Mouse (Mus musculus): Measurements from ENCODE around the gene Ptprs. TPM values are rescaled to one million over a fixed set of nuclear protein-coding genes. Genes with fewer than 3 reads are reported as not detected.

Gene Ptprs
- polyA plus RNA-seq, 1 experiment from 2014 or later = 15.7 TPM

- WGBS = 49% methylated on average over 7 of the region's 7 CpGs
- no peaks in the 10 kb centered on the region for H3K9me3 ChIP-seq (ENCODE audit: control insufficient read depth)
- no peak for TF ChIP-seq CTCF (IDR thresholded peaks at IDR 0.05; ENCODE audit: low read depth)
- no peak overlapping the region for H3K9ac ChIP-seq (ENCODE audit: low read depth, low read length)
- H3K27ac ChIP-seq (ENCODE audit: low read depth, low read length) = no peak overlapping the region
- H3K4me1 ChIP-seq (replicated peaks; ENCODE audit: control insufficient read depth, insufficient read depth, low read length) = no peaks in the 10 kb centered on the region
- H3K27me3 ChIP-seq (replicated peaks; ENCODE audit: control insufficient read depth, insufficient read depth, low read length) = no peaks in the 10 kb centered on the region
- no peak overlapping the region for H3K4me2 ChIP-seq (replicated peaks; ENCODE audit: low read depth)
- ATAC-seq = no peak
- H3K4me3 ChIP-seq (ENCODE audit: low read depth, low read length) = no peak overlapping the region
- H3K36me3 ChIP-seq (ENCODE audit: control insufficient read depth, insufficient read depth) = peaks cover 34% of the 10 kb centered on the region; the same call in 1 of the 2 replicates
Measured at GRCm38 (mm10) chr17:56365791-56366673, 110.3 kb downstream of the Ptprs start.

Small RNA genes within 50 kb of the gene (microRNA-seq; reads per million reads assigned to microRNA genes)
- not detected for gene Mir6977

Other genes starting within 250 kb of the Ptprs start
- gene Fem1a, start 219.7 kb downstream of the Ptprs start, polyA plus RNA-seq (2015; fragmentation: Nextera tagmentation; extraction: Ambion mirVana) = 7.0 and 8.0 TPM in 2 replicates
- gene Ticam1, start 199.7 kb downstream of the Ptprs start, polyA plus RNA-seq (2015; fragmentation: Nextera tagmentation; extraction: Ambion mirVana) = 15.8 and 16.0 TPM in 2 replicates
- gene Plin3, start 183.6 kb downstream of the Ptprs start, polyA plus RNA-seq (2015; fragmentation: Nextera tagmentation; extraction: Ambion mirVana) = 521 and 545 TPM in 2 replicates
- gene Arrdc5, start 176.2 kb downstream of the Ptprs start, polyA plus RNA-seq (2015; fragmentation: Nextera tagmentation; extraction: Ambion mirVana) = not detected in 2 replicates
- gene Uhrf1, start 173.2 kb downstream of the Ptprs start, polyA plus RNA-seq (2015; fragmentation: Nextera tagmentation; extraction: Ambion mirVana) = 22.5 and 23.5 TPM in 2 replicates
- gene Kdm4b, start 150.4 kb downstream of the Ptprs start, polyA plus RNA-seq (2015; fragmentation: Nextera tagmentation; extraction: Ambion mirVana) = 8.1 TPM in 2 replicates
- not detected in 2 replicates for gene Znrf4, start 35.9 kb upstream of the Ptprs start, polyA plus RNA-seq (2015; fragmentation: Nextera tagmentation; extraction: Ambion mirVana)
- not detected in 2 replicates for gene Gm20219, start 77.9 kb upstream of the Ptprs start, polyA plus RNA-seq (2015; fragmentation: Nextera tagmentation; extraction: Ambion mirVana)
- 22.3 and 31.3 TPM in 2 replicates for gene Safb2, start 108.1 kb upstream of the Ptprs start, polyA plus RNA-seq (2015; fragmentation: Nextera tagmentation; extraction: Ambion mirVana)
- 40.0 and 44.9 TPM in 2 replicates for gene Safb, start 108.3 kb upstream of the Ptprs start, polyA plus RNA-seq (2015; fragmentation: Nextera tagmentation; extraction: Ambion mirVana)
- gene 2410015M20Rik, start 133.3 kb upstream of the Ptprs start, polyA plus RNA-seq (2015; fragmentation: Nextera tagmentation; extraction: Ambion mirVana) = 358 and 361 TPM in 2 replicates
- 1,422 and 1,459 TPM in 2 replicates for gene Rpl36, start 136.9 kb upstream of the Ptprs start, polyA plus RNA-seq (2015; fragmentation: Nextera tagmentation; extraction: Ambion mirVana)
- 23.2 and 25.5 TPM in 2 replicates for gene Lonp1, start 150.4 kb upstream of the Ptprs start, polyA plus RNA-seq (2015; fragmentation: Nextera tagmentation; extraction: Ambion mirVana)
- 0.65 and 0.68 TPM in 2 replicates for gene Catsperd, start 151.7 kb upstream of the Ptprs start, polyA plus RNA-seq (2015; fragmentation: Nextera tagmentation; extraction: Ambion mirVana)
- 28.8 and 32.0 TPM in 2 replicates for gene Ranbp3, start 196.8 kb upstream of the Ptprs start, polyA plus RNA-seq (2015; fragmentation: Nextera tagmentation; extraction: Ambion mirVana)
- gene Ndufa11, start 241.3 kb upstream of the Ptprs start, polyA plus RNA-seq (2015; fragmentation: Nextera tagmentation; extraction: Ambion mirVana) = 660 and 718 TPM in 2 replicates
- gene Vmac, start 241.5 kb upstream of the Ptprs start, polyA plus RNA-seq (2015; fragmentation: Nextera tagmentation; extraction: Ambion mirVana) = 9.6 and 13.4 TPM in 2 replicates

Measured in intestine, postnatal 0 days (tissue).